Mouse (Mus musculus) spleen, adult 2 months (tissue): ENCODE measurements at regions not wholly inside any gene's neighbourhood (a gene's known extent, or its start where the extent isn't known, plus 50 kb on each side); places are given as distances from the start of the nearest gene placed in this dataset.

Experiments
- CTCF ChIP-seq: fragments of 200-500 bp; IDR thresholded peaks from 2 replicates; pipeline ENCODE4 v1.5.1; 2011; ENCODE audit warnings: mild to moderate bottlenecking, inconsistent platforms; ENCODE audit not compliant: insufficient read depth, insufficient read length, insufficient replicate concordance; ENCODE audit errors: extremely low read depth
- POLR2A ChIP-seq: fragments of 200-500 bp; IDR thresholded peaks from 2 replicates; pipeline ENCODE4 v1.6.1; 2011; ENCODE audit warnings: low read depth, low read length, inconsistent platforms

DNA sequence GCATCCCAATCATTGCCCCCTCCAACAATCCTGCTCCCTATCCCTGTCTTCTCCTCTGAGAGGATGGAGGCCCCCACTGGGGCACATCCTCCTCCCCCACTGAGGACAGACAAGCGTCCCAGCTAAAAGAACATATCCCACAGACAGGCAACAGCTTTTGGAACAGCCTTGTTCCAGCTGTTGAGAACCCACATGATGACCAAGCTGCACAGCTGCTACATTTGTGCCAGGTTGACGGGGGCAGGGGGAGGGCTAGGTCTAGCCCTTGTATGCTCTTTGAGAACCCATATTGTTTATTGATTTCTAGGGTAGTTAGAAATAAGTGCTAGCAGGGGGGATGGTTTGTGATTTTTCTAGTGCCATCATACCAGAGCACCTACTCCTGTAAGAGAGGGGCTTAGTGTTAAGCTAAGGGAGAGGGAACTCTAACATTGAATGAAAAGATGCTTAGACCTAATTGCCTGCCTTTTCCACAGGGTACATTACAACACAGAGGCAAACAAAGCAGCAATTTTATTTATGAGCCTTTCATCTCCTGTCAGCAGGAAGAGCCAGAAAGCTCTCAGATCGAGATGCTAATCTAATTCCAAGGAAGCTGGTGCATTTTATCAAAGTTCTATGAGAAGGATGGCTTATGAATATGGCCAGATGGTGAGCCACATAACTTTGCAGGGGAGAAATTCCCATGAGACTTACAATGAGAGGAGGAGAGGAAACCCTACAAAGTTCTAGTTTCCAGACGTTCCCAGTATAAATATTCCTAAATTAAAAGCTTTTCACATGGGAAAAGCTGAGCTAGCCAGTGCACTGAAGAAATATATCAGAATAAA lies 137.6 kb upstream of the Zpld1 start:
- TF ChIP-seq CTCF (no peak), POLR2A (no peak)
